Mouse (Mus musculus): Measurements from ENCODE around the gene Secisbp2l. TPM values are rescaled to one million over a fixed set of nuclear protein-coding genes. Genes with fewer than 3 reads are reported as not detected.

Secisbp2l gene
- total RNA-seq, 1 experiment from 2014 or later: 73.1 TPM

GRCm38 (mm10) chr2:125704907-125705631 lies 77.6 kb downstream of the Secisbp2l start:
- no peak for DNase-seq

- DNase-seq: no peak
Observed at GRCm38 (mm10) chr2:125702851-125703250, 79.8 kb downstream of the Secisbp2l start.

- DNase-seq: peak; percentile 32
Observed at GRCm38 (mm10) chr2:125701606-125702005, 81.1 kb downstream of the Secisbp2l start.

GRCm38 (mm10) chr2:125696219-125696618 lies 86.5 kb downstream of the Secisbp2l start:
- DNase-seq: no peak

- no peak for DNase-seq
Observed at GRCm38 (mm10) chr2:125694798-125695197, 87.9 kb downstream of the Secisbp2l start.

GRCm38 (mm10) chr2:125692010-125692409 lies 90.7 kb downstream of the Secisbp2l start:
- no peak for DNase-seq

Other genes starting within 250 kb of the Secisbp2l start
- 5.1 TPM in 2 replicates for gene Cep152, start 157.8 kb downstream of the Secisbp2l start, total RNA-seq (2021)
- 104 and 123 TPM in 2 replicates for gene Eid1, start 109.8 kb downstream of the Secisbp2l start, total RNA-seq (2021)
- gene Shc4, start 58.7 kb downstream of the Secisbp2l start, total RNA-seq (2021): 3.3 and 3.4 TPM in 2 replicates
- 77.6 and 102 TPM in 2 replicates for gene Galk2, start 76.2 kb upstream of the Secisbp2l start, total RNA-seq (2021)
- 128 and 139 TPM in 2 replicates for gene Cops2, start 76.3 kb upstream of the Secisbp2l start, total RNA-seq (2021)